Mouse (Mus musculus) embryonic facial prominence, embryonic 11.5 days (tissue): ENCODE measurements at regions not wholly inside any gene's neighbourhood (a gene's known extent, or its start where the extent isn't known, plus 50 kb on each side); places are given as distances from the start of the nearest gene placed in this dataset.

Experiments
- ATAC-seq: fragments of 200-750 bp; cut with Nextera tagmentation; replicated peaks from 2 replicates; pipeline ENCODE4 v1.8.0; 2017; ENCODE audit warnings: low read depth; ENCODE audit not compliant: insufficient number of reproducible peaks, low FRiP score, low TSS enrichment
- DNase-seq: peaks from one replicate; pipeline ENCODE4 v3.0.0-alpha.2; 2015; ENCODE audit warnings: low spot score
- H3K27ac ChIP-seq: fragments of 300-500 bp; sonication (generic); replicated peaks from 2 replicates; pipeline ENCODE4 v1.5.1; 2014; ENCODE audit warnings: mild to moderate bottlenecking, low read depth, low read length, control low read depth
- H3K27me3 ChIP-seq: fragments of 300-500 bp; sonication (generic); 2 replicates; pipeline ENCODE4 v1.6.1; 2014; ENCODE audit warnings: mild to moderate bottlenecking, low read length, moderate library complexity, mixed read lengths; ENCODE audit not compliant: control insufficient read depth, insufficient read depth
- H3K36me3 ChIP-seq: fragments of 300-500 bp; sonication (generic); replicated peaks from 2 replicates; pipeline ENCODE4 v1.6.1; 2014; ENCODE audit warnings: low read depth, mild to moderate bottlenecking, low read length, moderate library complexity, mixed read lengths; ENCODE audit not compliant: control insufficient read depth, insufficient read depth
- H3K4me1 ChIP-seq: fragments of 300-500 bp; sonication (generic); 2 replicates; pipeline ENCODE4 v1.6.1; 2014; ENCODE audit warnings: low read length, mixed read lengths; ENCODE audit not compliant: control insufficient read depth, insufficient read depth
- H3K4me2 ChIP-seq: fragments of 300-500 bp; sonication (generic); 2 replicates; pipeline ENCODE4 v1.6.1; 2014; ENCODE audit warnings: low read depth, mild to moderate bottlenecking, control low read depth, low read length, moderate library complexity
- H3K4me3 ChIP-seq: fragments of 300-500 bp; sonication (generic); 2 replicates; pipeline ENCODE4 v1.5.1; 2014; ENCODE audit warnings: low read depth, low read length, control low read depth
- H3K9ac ChIP-seq: fragments of 300-500 bp; sonication (generic); replicated peaks from 2 replicates; pipeline ENCODE4 v1.6.1; 2014; ENCODE audit warnings: mild to moderate bottlenecking, control low read depth, low read length
- H3K9me3 ChIP-seq: fragments of 300-500 bp; sonication (generic); replicated peaks from 2 replicates; pipeline ENCODE4 v1.6.1; 2016; ENCODE audit warnings: mild to moderate bottlenecking, low read length, inconsistent platforms, mixed read lengths; ENCODE audit not compliant: control insufficient read depth
- WGBS: fragments of 180-500 bp; shearing (Covaris S2); extraction: QIAGEN DNeasy Blood & Tissue Kit; methylation state at CpG from one replicate; pipeline ENCODE4 v1.1.7; 2014; 5-methylcytosine and 5-hydroxymethylcytosine counted together

GRCm38 (mm10) chr6:100483084-100483810, 187.7 kb downstream of the Shq1 start:
- H3K4me1 ChIP-seq: no peaks in the 10 kb centered on the region
- H3K9ac ChIP-seq: no peak overlapping the region
- no peaks in the 10 kb centered on the region for H3K9me3 ChIP-seq
- WGBS: 9% methylated on average over 14 of the region's 14 CpGs
- no peak overlapping the region for H3K27ac ChIP-seq
- no peak overlapping the region for H3K4me3 ChIP-seq
- DNase-seq (peak; percentile 49), ATAC-seq (no peak)
- H3K36me3 ChIP-seq: no peaks in the 10 kb centered on the region
- H3K4me2 ChIP-seq: no peak overlapping the region
- no peaks in the 10 kb centered on the region for H3K27me3 ChIP-seq

- no peaks in the 10 kb centered on the region for H3K27me3 ChIP-seq
- 25% methylated on average over 7 of the region's 7 CpGs for WGBS
- H3K4me3 ChIP-seq: no peak overlapping the region
- no peaks in the 10 kb centered on the region for H3K4me1 ChIP-seq
- no peak for ATAC-seq
- H3K9me3 ChIP-seq: no peaks in the 10 kb centered on the region
- H3K4me2 ChIP-seq: no peak overlapping the region
- H3K9ac ChIP-seq: no peak overlapping the region
- DNase-seq: no peak
- no peak overlapping the region for H3K27ac ChIP-seq
- H3K36me3 ChIP-seq: no peaks in the 10 kb centered on the region
These were observed 188.4 kb downstream of the Shq1 start for GRCm38 (mm10) chr6:100482572-100482971.

- Histone ChIP-seq H3K9ac (no peak overlapping the region), H3K27me3 (no peaks in the 10 kb centered on the region), H3K4me1 (no peaks in the 10 kb centered on the region), H3K4me3 (no peak overlapping the region), H3K9me3 (no peaks in the 10 kb centered on the region), H3K4me2 (no peak overlapping the region), H3K36me3 (no peaks in the 10 kb centered on the region), H3K27ac (no peak overlapping the region)
- 84% methylated on average over 3 of the region's 3 CpGs for WGBS
- ATAC-seq (no peak), DNase-seq (no peak)
These were observed 190.4 kb downstream of the Shq1 start for GRCm38 (mm10) chr6:100480525-100480924.

GRCm38 (mm10) chr6:100479881-100480280, 191.1 kb downstream of the Shq1 start:
- DNase-seq: no peak
- no peak overlapping the region for H3K4me2 ChIP-seq
- H3K27ac ChIP-seq: no peak overlapping the region
- no peaks in the 10 kb centered on the region for H3K9me3 ChIP-seq
- H3K36me3 ChIP-seq: no peaks in the 10 kb centered on the region
- no peaks in the 10 kb centered on the region for H3K4me1 ChIP-seq
- no peak for ATAC-seq
- H3K9ac ChIP-seq: no peak overlapping the region
- WGBS: 69% methylated on average over 6 of the region's 6 CpGs
- no peak overlapping the region for H3K4me3 ChIP-seq
- H3K27me3 ChIP-seq: no peaks in the 10 kb centered on the region

GRCm38 (mm10) chr6:100479455-100479854, 191.5 kb downstream of the Shq1 start:
- DNase-seq (no peak), ATAC-seq (no peak)
- Histone ChIP-seq H3K9me3 (no peaks in the 10 kb centered on the region), H3K4me2 (no peak overlapping the region), H3K27me3 (no peaks in the 10 kb centered on the region), H3K4me1 (no peaks in the 10 kb centered on the region), H3K36me3 (no peaks in the 10 kb centered on the region), H3K4me3 (no peak overlapping the region), H3K27ac (no peak overlapping the region), H3K9ac (no peak overlapping the region)
- 86% methylated on average over 4 of the region's 4 CpGs for WGBS

- Histone ChIP-seq H3K4me3 (no peak overlapping the region), H3K27me3 (no peaks in the 10 kb centered on the region), H3K9ac (no peak overlapping the region), H3K36me3 (no peaks in the 10 kb centered on the region), H3K9me3 (no peaks in the 10 kb centered on the region), H3K4me1 (no peaks in the 10 kb centered on the region), H3K4me2 (no peak overlapping the region), H3K27ac (no peak overlapping the region)
- ATAC-seq (no peak; the same call in 1 of the 2 replicates), DNase-seq (no peak)
- 88% methylated on average over 6 of the region's 6 CpGs for WGBS
These were observed 189.5 kb upstream of the Rybp start for GRCm38 (mm10) chr6:100476550-100477366.

- WGBS: 69% methylated on average over 4 of the region's 4 CpGs
- H3K36me3 ChIP-seq: no peaks in the 10 kb centered on the region
- H3K9ac ChIP-seq: no peak overlapping the region
- no peak for ATAC-seq
- no peaks in the 10 kb centered on the region for H3K4me1 ChIP-seq
- no peak overlapping the region for H3K4me3 ChIP-seq
- no peak overlapping the region for H3K4me2 ChIP-seq
- no peaks in the 10 kb centered on the region for H3K9me3 ChIP-seq
- no peak overlapping the region for H3K27ac ChIP-seq
- H3K27me3 ChIP-seq: no peaks in the 10 kb centered on the region
- no peak for DNase-seq
These were observed 188.2 kb upstream of the Rybp start for GRCm38 (mm10) chr6:100475341-100475955.

- Histone ChIP-seq H3K27ac (no peak overlapping the region), H3K9ac (no peak overlapping the region), H3K4me1 (no peaks in the 10 kb centered on the region), H3K4me2 (no peak overlapping the region), H3K9me3 (no peaks in the 10 kb centered on the region), H3K36me3 (no peaks in the 10 kb centered on the region), H3K27me3 (no peaks in the 10 kb centered on the region), H3K4me3 (no peak overlapping the region)
- 0 out of 2 replicates have a peak, but pooled peaks have one; percentile 23 for ATAC-seq
- WGBS: 74% methylated on average over 9 of the region's 9 CpGs
- DNase-seq: no peak
These were observed 187.0 kb upstream of the Rybp start for GRCm38 (mm10) chr6:100474326-100474725.
